Mouse (Mus musculus) CH12.LX (cell line): ENCODE measurements around the gene Wnt11. TPM values are rescaled to one million over a fixed set of nuclear protein-coding genes. Genes with fewer than 3 reads are reported as not detected.

Experiments
- DNase-seq: peaks from one replicate; pipeline ENCODE4 v3.0.0-alpha.2; 2013; ENCODE audit errors: extremely low read depth
- H3K27ac ChIP-seq: 2 replicates; pipeline ENCODE4 v1.5.1; 2012; ENCODE audit warnings: low read depth, mild to moderate bottlenecking, control low read depth, moderate library complexity; ENCODE audit not compliant: insufficient read depth
- H3K27me3 ChIP-seq: replicated peaks from 2 replicates; pipeline ENCODE3; 2012; ENCODE audit warnings: inconsistent platforms
- H3K36me3 ChIP-seq, 2 experiments: replicated peaks in 1 of 2; 2 replicates each; pipeline versions ENCODE3 to v1.6.1; 2012; ENCODE audit warnings: inconsistent platforms in 1 of 2, low read length in 1 of 2, mild to moderate bottlenecking in 1 of 2, mixed read lengths in 1 of 2, moderate library complexity in 1 of 2; ENCODE audit not compliant: control insufficient read depth in 1 of 2, insufficient read depth in 1 of 2
- H3K4me1 ChIP-seq, 2 experiments: 2 replicates each; pipeline ENCODE4 v1.6.1; 2012; ENCODE audit warnings: inconsistent platforms in 1 of 2, moderate library complexity in 1 of 2; ENCODE audit not compliant: insufficient read depth in 2 of 2, control insufficient read depth in 1 of 2
- H3K4me2 ChIP-seq: 2 replicates; pipeline ENCODE4 v1.6.1; 2012; ENCODE audit warnings: low read depth, mild to moderate bottlenecking, control low read depth; ENCODE audit not compliant: poor library complexity, insufficient read depth, severe bottlenecking
- H3K4me3 ChIP-seq, 3 experiments: fragments of 150-350 bp in 1 of 3; sonication (generic) in 1 of 3; replicated peaks in 1 of 3; 2 replicates each; pipeline versions ENCODE3 to v1.5.1; 2011 to 2012; ENCODE audit warnings: low read depth in 2 of 3, low read length in 2 of 3, mild to moderate bottlenecking in 2 of 3, moderate library complexity in 2 of 3, control low read depth in 1 of 3, improper control_type of control experiment in 1 of 3, inconsistent platforms in 1 of 3, mixed read lengths in 1 of 3; ENCODE audit not compliant: poor library complexity in 1 of 3
- H3K79me2 ChIP-seq: replicated peaks from 2 replicates; pipeline ENCODE4 v1.6.1; 2012; ENCODE audit warnings: mild to moderate bottlenecking, moderate library complexity; ENCODE audit not compliant: control insufficient read depth, poor library complexity, insufficient read depth, severe bottlenecking; ENCODE audit errors: extremely low read depth
- H3K9ac ChIP-seq: 2 replicates; pipeline ENCODE4 v1.6.1; 2012; ENCODE audit warnings: low read depth, mild to moderate bottlenecking, control low read depth, moderate library complexity; ENCODE audit not compliant: insufficient read depth
- H3K9me3 ChIP-seq: replicated peaks from 2 replicates; pipeline ENCODE3; 2012; ENCODE audit warnings: low read length, inconsistent platforms, mixed read lengths
- CTCF ChIP-seq, 2 experiments: IDR thresholded peaks in 1 of 2; conservative IDR thresholded peaks in 1 of 2; 2 replicates each; pipeline ENCODE4 v1.5.1; 2011 to 2012; ENCODE audit warnings: low read depth in 2 of 2, low read length in 2 of 2, improper control_type of control experiment in 1 of 2, inconsistent platforms in 1 of 2, mild to moderate bottlenecking in 1 of 2, moderate library complexity in 1 of 2
- E2F4 ChIP-seq: IDR thresholded peaks from 2 replicates; pipeline ENCODE4 v1.6.1; 2011; ENCODE audit warnings: low read depth, low read length, improper control_type of control experiment; ENCODE audit not compliant: insufficient replicate concordance
- ETS1 ChIP-seq: conservative IDR thresholded peaks from 2 replicates; pipeline ENCODE4 v1.6.1; 2012; ENCODE audit warnings: low read depth, mild to moderate bottlenecking, inconsistent platforms, low read length, improper control_type of control experiment, moderate library complexity
- GABPA ChIP-seq: IDR thresholded peaks from 2 replicates; pipeline ENCODE4 v1.6.1; 2012; ENCODE audit warnings: low read depth, low read length, improper control_type of control experiment, inconsistent platforms; ENCODE audit not compliant: insufficient replicate concordance
- HCFC1 ChIP-seq: IDR thresholded peaks from 2 replicates; pipeline ENCODE4 v1.6.1; 2012; ENCODE audit warnings: low read depth, mild to moderate bottlenecking, inconsistent platforms, low read length, improper control_type of control experiment
- JUND ChIP-seq: conservative IDR thresholded peaks from 2 replicates; pipeline ENCODE4 v1.6.1; 2011; ENCODE audit warnings: low read depth, low read length, improper control_type of control experiment
- KAT2A ChIP-seq: IDR thresholded peaks from 2 replicates; pipeline ENCODE4 v1.6.1; 2012; ENCODE audit warnings: low read length, improper control_type of control experiment, inconsistent platforms; ENCODE audit not compliant: insufficient replicate concordance
- MAFK ChIP-seq: IDR thresholded peaks from 2 replicates; pipeline ENCODE4 v1.6.1; 2011; ENCODE audit warnings: low read length, improper control_type of control experiment; ENCODE audit not compliant: insufficient replicate concordance
- MEF2A ChIP-seq: IDR thresholded peaks from 2 replicates; pipeline ENCODE4 v1.6.1; 2014; ENCODE audit warnings: low read depth, mild to moderate bottlenecking, inconsistent platforms, low read length, improper control_type of control experiment, borderline replicate concordance
- MXI1 ChIP-seq: IDR thresholded peaks from 2 replicates; pipeline ENCODE4 v1.6.1; 2011; ENCODE audit warnings: mild to moderate bottlenecking, low read depth, low read length, improper control_type of control experiment
- MYC ChIP-seq: IDR thresholded peaks from 2 replicates; pipeline ENCODE4 v1.6.1; 2011; ENCODE audit warnings: low read depth, mild to moderate bottlenecking, improper control_type of control experiment, low read length
- NELFE ChIP-seq: IDR thresholded peaks from 2 replicates; pipeline ENCODE4 v1.6.1; 2011; ENCODE audit warnings: low read depth, low read length, improper control_type of control experiment
- NRF1 ChIP-seq: IDR thresholded peaks from 2 replicates; pipeline ENCODE4 v1.6.1; 2014; ENCODE audit warnings: low read depth, mild to moderate bottlenecking, inconsistent platforms, low read length, improper control_type of control experiment, moderate library complexity
- POLR2A ChIP-seq: IDR thresholded peaks from 2 replicates; pipeline ENCODE4 v1.6.1; 2011; ENCODE audit warnings: low read depth, mild to moderate bottlenecking, improper control_type of control experiment, low read length
- RAD21 ChIP-seq: IDR thresholded peaks from 2 replicates; pipeline ENCODE4 v1.6.1; 2011; ENCODE audit warnings: low read depth, mild to moderate bottlenecking, low read length, improper control_type of control experiment, moderate library complexity
- SIN3A ChIP-seq: IDR thresholded peaks from 2 replicates; pipeline ENCODE4 v1.6.1; 2012; ENCODE audit warnings: low read length, improper control_type of control experiment, inconsistent platforms
- SMC3 ChIP-seq: IDR thresholded peaks from 2 replicates; pipeline ENCODE4 v1.6.1; 2011; ENCODE audit warnings: low read depth, low read length, improper control_type of control experiment
- TBP ChIP-seq: conservative IDR thresholded peaks from 2 replicates; pipeline ENCODE4 v1.6.1; 2011; ENCODE audit warnings: low read depth, low read length, improper control_type of control experiment
- USF1 ChIP-seq: IDR thresholded peaks from 2 replicates; pipeline ENCODE4 v1.6.1; 2014; ENCODE audit warnings: low read depth, mild to moderate bottlenecking, inconsistent platforms, low read length, improper control_type of control experiment
- ZMIZ1 ChIP-seq: IDR thresholded peaks from 2 replicates; pipeline ENCODE4 v1.6.1; 2012; ENCODE audit warnings: low read depth, mild to moderate bottlenecking, inconsistent platforms, low read length, improper control_type of control experiment
- ZNF384 ChIP-seq: IDR thresholded peaks from 2 replicates; pipeline ENCODE4 v1.6.1; 2012; ENCODE audit warnings: low read depth, low read length, improper control_type of control experiment, inconsistent platforms
- dilution Hi-C: fragments of 300-500 bp; cut with MboI; formaldehyde crosslinking; loops from 2 replicates; pipeline ENCODE4 v1.14.3; 2020; ENCODE audit warnings: low sequenced_read_pairs; ENCODE audit not compliant: extremely low pct_unique_long_range_greater_than_20kb, extremely low pct_ligation_motif_present
- in situ Hi-C: fragments of 300-500 bp; cut with MboI; formaldehyde crosslinking; loops from 3 replicates; pipeline ENCODE4 v1.14.3; 2019; ENCODE audit warnings: low sequenced_read_pairs, low pct_ligation_motif_present, low pct_unique_long_range_greater_than_20kb, mixed read lengths
- polyA plus RNA-seq: library from polyadenylated mRNA; unstranded; fragments of >175 nt; gene quantifications from 2 replicates; pipeline ENCODE4 v1.2.1, GENCODE M21; 2012; ENCODE audit warnings: low read depth; ENCODE audit not compliant: insufficient read length
- total RNA-seq, 2 experiments: library from RNA; depleted of rRNA; stranded (reverse); fragments of 300-350 nt in 1 of 2; fragments of >200 nt in 1 of 2; gene quantifications; 2 replicates each; pipeline ENCODE4 v1.2.3; 2012 to 2014

Gene Wnt11
- total and polyA plus RNA-seq, 3 experiments, result 0.21 TPM; not detected in 2

GRCm38 (mm10) chr7:98804841-98805772 is 29.8 kb upstream of the Wnt11 start (continued):
- TF ChIP-seq HCFC1 (no peak), KAT2A (no peak), MYC (0 out of 2 replicates have a peak, but pooled peaks have one; percentile 26), ETS1 (peak; percentile 41)

- no peak for DNase-seq
- TF ChIP-seq KAT2A (no peak), MXI1 (no peak), TBP (no peak), NELFE (no peak), CTCF (conservative IDR thresholded peaks at IDR 0.05 in 1 of 2, IDR thresholded peaks at IDR 0.05 in 1 of 2; ENCODE audit: low read depth in 2 of 2, low read length in 2 of 2) (no peak), GABPA (no peak), MYC (no peak), JUND (no peak), E2F4 (no peak), USF1 (no peak), ZNF384 (no peak)
- Histone ChIP-seq H3K4me1 (peaks cover 19 to 47% of the 10 kb centered on the region in 2 experiments), H3K36me3 (no peaks in the 10 kb centered on the region), H3K4me3 (no peak overlapping the region), H3K9me3 (no peaks in the 10 kb centered on the region), H3K27me3 (peaks cover 4% of the 10 kb centered on the region), H3K4me2 (no peak overlapping the region), H3K27ac (no peak overlapping the region), H3K9ac (no peak overlapping the region), H3K79me2 (no peaks in the 10 kb centered on the region)
- dilution Hi-C loops, result no loop called here
- in situ Hi-C loops, result no loop called here
These were observed 28.0 kb upstream of the Wnt11 start for GRCm38 (mm10) chr7:98806961-98807360.

- Histone ChIP-seq H3K9me3 (no peaks in the 10 kb centered on the region), H3K4me1 (peaks cover 13 to 31% of the 10 kb centered on the region in 2 experiments), H3K27ac (no peak overlapping the region), H3K79me2 (no peaks in the 10 kb centered on the region), H3K4me2 (0 out of 2 replicates have a peak overlapping the region, but pooled peaks have one; percentile 4), H3K4me3 (no peak overlapping the region), H3K27me3 (peaks cover 25% of the 10 kb centered on the region), H3K9ac (no peak overlapping the region), H3K36me3 (no peaks in the 10 kb centered on the region)
- no peak for DNase-seq
- TF ChIP-seq POLR2A, result no peak
- TF ChIP-seq SIN3A, result no peak
- no peak for TF ChIP-seq ZMIZ1
- TF ChIP-seq NRF1, result no peak
- no peak for TF ChIP-seq TBP
- no peak for TF ChIP-seq RAD21
- TF ChIP-seq KAT2A, result no peak
- TF ChIP-seq MEF2A, result no peak
- no peak for TF ChIP-seq MAFK
- no peak for TF ChIP-seq SMC3
- in situ Hi-C loops (no loop called here), dilution Hi-C loops (no loop called here)
These were observed 25.5 kb upstream of the Wnt11 start for GRCm38 (mm10) chr7:98809372-98809771.
